Mouse (Mus musculus) myocyte (in vitro differentiated cells): ENCODE data around the gene Abcc12.

Experiments
- CEBPB ChIP-seq: IDR thresholded peaks from 2 replicates; pipeline ENCODE4 v1.6.1; 2011; ENCODE audit warnings: mild to moderate bottlenecking, moderate library complexity; ENCODE audit not compliant: poor library complexity, insufficient read depth, severe bottlenecking
- E2F4 ChIP-seq: IDR thresholded peaks from one replicate; pipeline ENCODE4 v1.6.1; 2011; ENCODE audit warnings: mild to moderate bottlenecking, control low read depth, moderate library complexity; ENCODE audit not compliant: insufficient read depth
- MAX ChIP-seq: IDR thresholded peaks from one replicate; pipeline ENCODE4 v1.6.1; 2011; ENCODE audit warnings: low read depth, mild to moderate bottlenecking, control low read depth
- MYOD1 ChIP-seq, 3 experiments: IDR thresholded peaks; one replicate each; pipeline ENCODE4 v1.6.1; 2011; ENCODE audit warnings: control low read depth in 2 of 3, low read depth in 2 of 3, mild to moderate bottlenecking in 2 of 3, moderate library complexity in 1 of 3; ENCODE audit not compliant: insufficient read length in 2 of 3, control insufficient read depth in 1 of 3
- MYOG ChIP-seq, 3 experiments: IDR thresholded peaks; one replicate each; pipeline ENCODE4 v1.6.1; 2011; ENCODE audit warnings: control low read depth in 2 of 3, low read depth in 2 of 3, mild to moderate bottlenecking in 2 of 3; ENCODE audit not compliant: insufficient read length in 2 of 3, control insufficient read depth in 1 of 3, insufficient read depth in 1 of 3
- POLR2A ChIP-seq: IDR thresholded peaks from one replicate; pipeline ENCODE4 v1.6.1; 2011; ENCODE audit warnings: low read depth, mild to moderate bottlenecking, control low read depth, moderate library complexity; ENCODE audit not compliant: insufficient read length
- POLR2AphosphoS2 ChIP-seq: IDR thresholded peaks from one replicate; pipeline ENCODE4 v1.6.1; 2011; ENCODE audit warnings: low read depth, control low read depth; ENCODE audit not compliant: insufficient read length
- REST ChIP-seq: IDR thresholded peaks from one replicate; pipeline ENCODE4 v1.6.1; 2011; ENCODE audit warnings: mild to moderate bottlenecking, control low read depth, moderate library complexity; ENCODE audit not compliant: insufficient read depth, insufficient read length
- TCF12 ChIP-seq: IDR thresholded peaks from one replicate; pipeline ENCODE4 v1.6.1; 2011; ENCODE audit warnings: mild to moderate bottlenecking, control low read depth; ENCODE audit not compliant: poor library complexity, insufficient read depth, severe bottlenecking
- TCF3 ChIP-seq: IDR thresholded peaks from one replicate; pipeline ENCODE4 v1.6.1; 2011; ENCODE audit warnings: low read depth, control low read depth; ENCODE audit not compliant: insufficient read length
- USF1 ChIP-seq: IDR thresholded peaks from one replicate; pipeline ENCODE4 v1.6.1; 2011; ENCODE audit warnings: low read depth, mild to moderate bottlenecking, control low read depth, moderate library complexity

DNA sequence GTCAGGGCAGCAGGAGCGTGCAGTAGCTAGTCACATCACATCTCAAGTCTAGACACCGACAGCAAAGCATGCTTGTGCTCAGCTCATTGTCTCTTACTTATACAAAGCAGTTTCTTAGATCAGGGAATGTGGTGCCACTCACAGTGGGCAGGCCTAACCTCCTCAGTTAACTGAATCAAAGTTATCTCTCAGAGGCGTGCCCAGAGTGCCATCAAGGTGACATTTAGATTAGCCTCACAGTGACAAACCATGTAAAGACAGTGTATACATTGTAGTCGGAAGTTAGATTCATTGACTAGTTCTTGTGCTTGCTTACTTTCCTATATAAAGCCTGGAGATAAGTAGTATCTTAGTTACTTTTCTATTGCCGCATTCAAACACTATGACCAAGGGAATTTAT is 49.7 kb upstream of the Abcc12 start:
- TF ChIP-seq POLR2A (no peak), MYOG (IDR thresholded peaks at IDR 0.05; ENCODE audit: control insufficient read depth in 1 of 3, insufficient read depth in 1 of 3, insufficient read length in 2 of 3, low read depth in 2 of 3) (no peak), E2F4 (no peak), MAX (no peak), TCF12 (no peak), REST (no peak), USF1 (no peak), MYOD1 (IDR thresholded peaks at IDR 0.05; ENCODE audit: control insufficient read depth in 1 of 3, insufficient read length in 2 of 3, low read depth in 2 of 3) (no peak), CEBPB (no peak), TCF3 (no peak), POLR2AphosphoS2 (no peak)
